Mouse (Mus musculus) brain, embryonic 18.5 days (tissue): ENCODE results near the gene Dnah8.
"Not testable (repeated sequence)": the region's sequence is repeated elsewhere in the genome, so short reads cannot be mapped to it uniquely, and the experiment has no call there.

ENCODE experiments used
- DNase-seq: peaks from one replicate; pipeline ENCODE4 v3.0.0-alpha.2; 2012; ENCODE audit warnings: low read depth, low spot score

The Dnah8 gene

GRCm38 (mm10) chr17:30624132-30624531, at the start of gene Dnah8:
TSS of gene Dnah8 (plus strand) at chr17:30624354.
- not testable (repeated sequence) for DNase-seq

GRCm38 (mm10) chr17:30574783-30575075, 49.4 kb upstream of the Dnah8 start:
- DNase-seq, result no peak

- no peak for DNase-seq
Observed at GRCm38 (mm10) chr17:30575121-30575904, 48.8 kb upstream of the Dnah8 start.

- DNase-seq, result peak; percentile 78
Observed at GRCm38 (mm10) chr17:30575941-30576773, 48.0 kb upstream of the Dnah8 start, which contains the start of gene Btbd9. TSS of gene Btbd9 (minus strand) at chr17:30576488.

- no peak for DNase-seq
Observed at GRCm38 (mm10) chr17:30576946-30577345, 47.2 kb upstream of the Dnah8 start.

GRCm38 (mm10) chr17:30580781-30581180, 43.4 kb upstream of the Dnah8 start:
- no peak for DNase-seq

GRCm38 (mm10) chr17:30581201-30581600, 43.0 kb upstream of the Dnah8 start:
- no peak for DNase-seq

- DNase-seq, result no peak
Observed at GRCm38 (mm10) chr17:30582313-30582712, 41.8 kb upstream of the Dnah8 start.

- no peak for DNase-seq
Observed at GRCm38 (mm10) chr17:30583258-30584001, 40.7 kb upstream of the Dnah8 start.

GRCm38 (mm10) chr17:30590417-30591198, 33.5 kb upstream of the Dnah8 start:
- no peak for DNase-seq

GRCm38 (mm10) chr17:30594407-30594806, 29.7 kb upstream of the Dnah8 start:
- no peak for DNase-seq

GRCm38 (mm10) chr17:30594846-30595245, 29.3 kb upstream of the Dnah8 start:
- no peak for DNase-seq

- no peak for DNase-seq
Observed at GRCm38 (mm10) chr17:30597786-30598185, 26.4 kb upstream of the Dnah8 start.

GRCm38 (mm10) chr17:30598300-30598699, 25.9 kb upstream of the Dnah8 start:
- no peak for DNase-seq

- DNase-seq, result no peak
Observed at GRCm38 (mm10) chr17:30602175-30602574, 22.0 kb upstream of the Dnah8 start.

GRCm38 (mm10) chr17:30604296-30604695, 19.9 kb upstream of the Dnah8 start:
- DNase-seq, result no peak

GRCm38 (mm10) chr17:30605001-30605400, 19.2 kb upstream of the Dnah8 start:
- no peak for DNase-seq

GRCm38 (mm10) chr17:30606206-30606605, 17.9 kb upstream of the Dnah8 start:
- no peak for DNase-seq

- no peak for DNase-seq
Observed at GRCm38 (mm10) chr17:30606634-30607081, 17.5 kb upstream of the Dnah8 start.

- DNase-seq, result no peak
Observed at GRCm38 (mm10) chr17:30607330-30607729, 16.8 kb upstream of the Dnah8 start.

- DNase-seq, result no peak
Observed at GRCm38 (mm10) chr17:30607909-30608495, 16.2 kb upstream of the Dnah8 start.
